Mouse (Mus musculus) yolk sac, embryonic 10.5 days (tissue): ENCODE results near the gene Gm10961.
"Not testable (repeated sequence)": the region's sequence is repeated elsewhere in the genome, so short reads cannot be mapped to it uniquely, and the experiment has no call there.

Experiments used
- DNase-seq: peaks from one replicate; pipeline ENCODE4 v3.0.0-alpha.2; 2017; ENCODE audit warnings: low spot score

The Gm10961 gene

DNA sequence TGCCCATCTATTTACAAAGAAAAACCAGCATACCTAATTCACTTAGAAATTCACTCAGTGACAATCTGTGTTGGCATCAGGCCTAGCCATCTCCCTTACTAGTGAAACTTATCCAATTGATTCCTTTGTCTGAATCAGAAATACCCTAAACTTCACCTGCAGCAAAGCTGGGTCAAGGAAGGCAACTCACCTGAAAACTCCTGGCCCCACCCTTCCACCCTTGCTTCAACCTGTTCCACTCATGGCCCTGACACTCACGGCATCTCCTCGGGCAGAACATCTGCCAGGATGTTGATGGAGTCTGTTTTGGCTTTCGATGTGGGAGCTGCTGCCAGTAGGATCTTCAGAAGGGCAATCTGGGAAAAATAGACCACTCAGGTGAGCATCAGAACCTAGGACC, 13.3 kb upstream of the Gm10961 start:
- DNase-seq = no peak

DNA sequence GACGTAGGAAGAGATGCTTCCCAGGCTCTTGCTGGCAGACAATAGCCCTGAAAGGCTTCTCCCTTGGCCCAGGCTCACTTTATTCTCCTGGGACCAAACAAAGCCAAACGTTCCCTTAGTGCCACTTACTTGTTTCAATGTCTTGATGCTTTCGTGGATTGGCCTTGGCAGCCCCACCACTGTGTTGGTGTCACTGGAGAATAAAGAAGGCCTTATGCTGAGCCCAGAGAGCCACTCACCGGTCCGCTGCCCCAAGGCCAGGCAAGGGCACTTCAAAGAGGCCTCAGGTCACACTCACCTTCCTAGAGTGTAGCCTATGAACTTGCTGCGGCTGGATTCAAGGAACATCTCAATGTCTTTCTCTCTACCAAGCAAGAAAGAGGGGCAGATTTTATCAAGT, 11.2 kb upstream of the Gm10961 start:
- no peak for DNase-seq

DNA sequence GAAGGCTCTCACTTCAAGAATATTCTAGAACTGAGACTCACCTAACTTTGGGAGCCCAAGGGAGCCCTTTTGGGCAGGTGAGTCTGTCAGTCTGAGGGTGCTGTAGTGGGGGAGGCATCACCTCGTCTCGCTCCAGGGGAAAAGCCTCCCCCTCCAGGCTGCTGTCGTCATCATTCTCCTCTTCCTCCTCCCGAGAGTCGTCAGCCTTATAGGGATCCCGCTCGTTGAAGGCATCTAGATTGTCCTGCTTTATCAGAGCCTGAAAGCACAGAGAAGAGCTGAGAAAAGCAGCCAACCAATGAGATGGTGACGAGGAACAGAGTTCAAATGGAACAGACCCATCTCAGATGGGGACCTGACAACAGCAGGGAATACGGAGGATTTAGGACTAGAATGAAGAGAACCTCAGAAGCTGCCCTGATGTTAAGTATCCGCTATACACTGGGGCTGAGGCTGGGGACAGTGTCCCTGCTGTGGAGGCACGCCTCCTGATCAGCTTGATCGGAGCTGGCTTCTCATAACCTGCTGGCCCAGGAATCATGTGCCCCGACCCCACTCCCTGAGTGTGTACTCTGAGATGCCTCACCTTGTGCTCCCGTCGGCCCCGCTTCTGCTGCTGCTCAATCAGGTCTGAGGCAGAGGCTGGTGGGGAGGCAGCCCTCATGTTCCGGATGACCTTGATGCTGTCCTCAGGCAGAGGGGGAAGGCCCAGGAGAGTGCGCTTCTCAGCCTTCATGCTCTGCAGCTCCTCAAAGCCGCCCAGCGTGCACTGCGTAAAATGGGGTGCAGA, 9.6 kb upstream of the Gm10961 start:
- DNase-seq = no peak

DNA sequence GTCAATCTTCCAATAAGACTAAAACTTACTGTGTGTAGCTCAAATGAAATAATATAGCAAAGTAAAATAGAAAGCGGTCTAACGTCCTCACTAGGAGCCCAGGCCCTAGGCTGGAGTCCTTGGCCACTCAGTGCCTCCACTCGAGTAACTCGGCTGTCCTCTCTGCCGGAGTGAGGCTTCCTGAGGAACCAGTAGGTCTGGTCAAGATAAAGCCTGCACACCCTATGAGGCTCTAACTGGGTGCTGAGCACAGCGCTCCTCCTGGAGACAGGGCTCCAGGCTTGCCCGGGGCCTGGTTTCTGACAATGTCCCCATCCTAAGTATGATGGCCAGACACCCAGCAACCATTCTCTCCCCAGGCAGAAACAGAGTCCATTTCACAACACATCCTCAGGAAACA, 8.6 kb upstream of the Gm10961 start:
- DNase-seq = no peak

DNA sequence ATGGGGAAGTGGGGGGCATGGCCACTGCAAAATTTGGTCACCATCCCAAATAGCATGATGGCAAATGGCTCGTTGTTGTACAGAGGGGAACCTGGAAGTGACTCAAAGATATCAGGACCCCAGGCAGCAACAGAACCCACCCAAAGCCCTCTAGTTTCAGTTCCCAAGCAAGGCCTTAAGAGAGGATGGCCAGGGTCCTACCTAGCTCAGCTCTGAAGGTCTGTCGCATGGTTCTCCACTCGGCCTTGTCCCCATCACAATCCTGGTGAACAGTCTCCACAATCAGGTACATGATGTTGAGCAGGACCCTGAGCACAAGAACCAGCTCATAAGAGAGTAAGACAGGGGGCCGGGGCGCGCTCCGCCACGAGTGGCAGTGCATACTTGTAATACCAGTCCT, 6.7 kb upstream of the Gm10961 start:
- no peak for DNase-seq

DNA sequence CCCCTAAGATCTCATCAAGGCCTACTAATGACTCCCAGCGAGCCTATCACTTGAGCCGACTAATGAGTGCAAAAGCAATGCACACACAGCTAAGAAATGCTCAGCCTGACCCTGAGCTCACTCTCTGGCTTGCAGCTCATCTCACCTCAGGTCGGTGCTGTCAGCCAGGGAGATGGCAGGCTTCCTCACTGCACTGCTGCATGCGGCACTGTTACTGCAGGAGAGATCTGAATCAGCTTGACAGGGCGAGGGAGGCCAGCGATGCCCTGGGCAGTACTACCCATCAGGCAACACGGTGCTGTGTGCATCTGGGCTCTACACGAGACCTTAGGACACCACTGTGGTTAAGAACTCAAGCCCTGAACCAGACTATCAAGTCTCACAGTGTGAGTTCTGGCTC, 5.6 kb upstream of the Gm10961 start:
- DNase-seq = no peak

DNA sequence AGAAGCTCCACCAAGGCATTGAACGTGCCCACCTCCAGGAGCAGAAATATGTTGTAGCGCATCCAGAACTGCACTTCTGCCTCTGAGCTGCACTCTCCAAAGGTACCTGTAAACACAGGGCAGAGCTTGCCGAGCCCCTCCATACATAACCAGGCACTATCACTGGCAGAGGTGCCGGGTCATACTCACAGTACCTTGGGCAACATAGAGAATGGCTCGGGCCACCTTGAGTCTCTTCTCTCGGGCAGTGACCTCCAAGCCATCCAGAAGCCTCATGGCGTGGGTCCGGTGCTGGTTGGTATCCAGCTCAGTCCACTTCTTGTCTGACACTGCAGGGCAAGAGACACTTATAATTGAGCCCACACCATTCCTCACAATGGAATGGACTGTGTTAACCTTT, 4.4 kb upstream of the Gm10961 start:
- no peak for DNase-seq

DNA sequence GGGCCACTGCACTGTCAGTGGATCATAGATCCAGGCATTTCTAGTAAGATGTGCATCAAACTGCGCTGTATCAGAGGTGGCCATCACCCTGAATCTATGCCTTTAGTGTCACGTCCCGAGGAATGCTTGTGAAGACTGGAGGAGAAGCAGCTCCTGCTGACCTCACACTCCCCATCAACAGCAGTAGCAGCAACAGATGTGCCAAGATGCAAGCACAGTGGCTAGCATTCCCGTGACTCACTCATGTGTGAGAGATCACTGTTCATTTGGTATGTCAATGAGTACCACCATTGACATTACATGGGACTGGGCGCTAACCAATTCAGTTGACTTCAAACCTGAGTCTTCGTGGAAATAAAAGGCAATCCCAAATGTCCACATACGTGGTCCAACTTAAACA, 3.5 kb upstream of the Gm10961 start:
- no peak for DNase-seq

DNA sequence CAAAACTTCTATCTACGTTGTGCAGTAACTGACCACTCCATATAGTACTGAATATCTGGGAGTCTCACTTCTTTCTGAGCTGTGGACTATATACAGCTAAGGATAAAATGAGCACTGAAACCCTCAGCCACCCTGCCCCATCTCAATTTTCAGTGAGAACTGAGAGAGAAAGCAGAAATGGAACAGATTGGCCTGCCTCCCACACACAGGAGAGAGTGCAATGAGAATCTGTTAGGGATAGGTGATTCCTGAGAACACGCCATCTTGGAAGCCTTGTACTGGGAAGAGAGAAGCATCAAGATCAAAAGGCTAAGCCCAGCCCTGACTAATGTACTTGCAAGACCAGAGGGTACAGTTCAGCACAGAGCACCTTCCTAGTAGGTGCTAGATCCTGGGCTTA, 2.6 kb upstream of the Gm10961 start:
- no peak for DNase-seq

DNA sequence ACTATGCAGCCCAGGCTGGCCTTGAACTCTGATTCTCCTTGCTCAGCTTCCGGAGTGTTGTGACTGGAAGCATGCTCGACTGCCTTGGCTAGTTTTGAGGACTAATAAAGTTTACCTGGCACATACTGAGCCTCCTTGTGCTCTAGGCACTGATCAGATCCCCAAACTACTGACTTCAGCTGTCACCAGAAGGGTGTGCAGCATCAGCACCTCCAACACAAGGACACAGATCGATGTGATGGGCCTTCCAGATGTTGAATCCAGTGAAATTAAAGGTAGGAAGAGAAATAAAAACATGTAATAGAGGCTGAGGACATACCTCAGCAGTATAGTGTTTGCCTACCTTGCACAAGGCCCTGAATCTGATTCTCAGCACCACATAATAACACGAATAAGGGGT, 1.7 kb upstream of the Gm10961 start:
- no peak for DNase-seq

DNA sequence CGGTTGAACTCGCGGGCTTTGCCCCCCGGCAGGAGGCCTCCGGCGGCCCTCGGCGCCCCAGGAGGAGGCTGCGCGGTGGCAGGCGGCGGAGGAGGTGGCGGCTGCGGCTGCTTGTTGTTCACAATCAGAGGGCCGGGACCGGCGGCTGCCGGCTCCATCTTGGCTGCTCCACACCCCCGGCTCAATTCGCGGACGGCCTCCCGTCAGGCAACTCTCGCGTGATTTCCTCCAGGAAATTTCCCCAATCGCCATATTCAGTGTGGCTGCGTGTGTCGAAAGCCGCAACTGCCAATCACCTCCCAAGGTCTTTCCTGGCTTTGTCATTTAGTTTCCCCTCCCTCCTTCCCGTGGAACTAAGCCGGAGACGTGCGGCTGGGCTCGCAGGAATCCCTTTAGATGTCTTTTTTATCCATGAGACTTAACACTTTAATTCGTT, 419 bp downstream of the Gm10961 start, which contains the start of gene Strip1:
Gene Strip1, minus strand, starts transcription at position 172 of the 436 bp plus-strand sequence.
- peak; percentile 96 for DNase-seq

DNA sequence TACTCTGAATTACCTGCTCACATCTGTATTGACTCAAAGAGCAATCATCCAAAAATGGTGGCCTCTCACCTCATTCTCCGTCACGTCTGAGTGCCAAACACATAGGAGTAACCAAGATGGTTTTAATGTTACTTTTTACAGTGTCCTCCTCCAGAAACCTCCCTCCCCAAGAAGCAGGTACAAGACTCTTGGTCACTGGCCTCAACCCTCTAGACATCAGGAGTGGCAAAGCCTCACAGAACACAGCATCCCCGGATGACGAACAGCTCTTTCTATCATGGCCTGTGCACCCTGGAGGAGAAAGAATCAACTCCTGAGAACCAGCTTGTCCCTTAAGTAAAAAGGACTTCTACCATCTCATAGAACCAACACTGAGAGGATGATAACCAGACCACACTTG, 1.7 kb downstream of the Gm10961 start:
- DNase-seq = no peak

DNA sequence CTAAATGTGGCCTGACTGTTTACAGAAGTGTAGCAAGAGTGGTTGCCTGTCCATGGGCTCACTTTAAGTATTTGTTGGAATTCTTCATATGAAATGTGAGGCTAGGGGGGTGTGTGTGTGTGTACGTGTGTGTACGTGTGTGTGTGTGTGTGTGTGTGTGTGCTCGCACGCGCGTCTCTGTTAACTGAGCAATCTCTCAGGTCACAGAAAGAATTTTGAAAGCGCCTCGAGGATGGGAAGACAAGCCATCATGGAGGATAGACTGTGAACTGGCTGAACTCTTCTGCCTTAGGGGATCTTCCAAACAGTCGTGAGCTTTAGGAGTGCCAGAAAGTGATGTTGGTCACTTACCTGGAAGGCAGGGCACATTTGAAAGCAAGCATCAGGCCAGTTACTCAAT, 2.8 kb downstream of the Gm10961 start:
- no peak for DNase-seq

DNA sequence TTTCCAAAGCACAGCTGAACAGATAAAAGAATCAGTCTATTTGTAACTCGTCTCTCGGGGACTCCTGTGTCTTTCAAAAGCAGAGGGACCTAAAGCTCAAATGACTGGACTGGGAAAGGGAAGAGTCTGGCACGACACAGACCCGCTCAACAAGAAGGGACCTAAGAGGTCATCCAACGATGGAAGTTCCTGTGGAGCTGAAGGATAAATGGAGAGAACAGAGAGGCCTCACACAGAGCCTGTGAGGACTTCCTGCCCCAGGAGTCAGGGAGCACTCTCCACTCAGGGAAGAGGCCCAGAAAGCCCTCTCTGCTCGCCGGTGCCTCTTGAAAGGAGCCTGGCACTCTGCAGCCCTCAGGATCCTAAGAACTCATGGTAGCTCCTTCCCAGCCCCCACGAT, 4.7 kb downstream of the Gm10961 start:
- no peak for DNase-seq

DNA sequence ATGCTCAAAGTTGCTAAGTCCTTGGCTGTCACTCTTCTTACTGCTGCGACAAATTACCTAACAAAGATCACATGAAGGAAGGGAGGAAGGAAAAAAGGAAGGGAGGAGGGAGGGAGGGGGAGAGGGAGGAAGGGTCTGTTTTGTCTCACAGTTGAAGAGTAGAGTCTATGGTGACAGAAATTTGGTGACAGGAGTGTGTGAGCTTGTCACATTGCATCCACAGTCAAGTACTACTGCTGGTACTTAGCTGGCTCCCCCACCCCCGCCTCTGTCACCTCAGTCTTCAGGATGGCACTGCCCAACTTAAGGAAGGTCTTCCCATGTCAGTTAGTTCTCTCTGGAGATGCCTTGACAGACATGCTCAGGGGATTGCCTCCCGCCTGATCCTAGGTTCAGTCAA, 5.1 kb downstream of the Gm10961 start:
- no peak for DNase-seq

DNA sequence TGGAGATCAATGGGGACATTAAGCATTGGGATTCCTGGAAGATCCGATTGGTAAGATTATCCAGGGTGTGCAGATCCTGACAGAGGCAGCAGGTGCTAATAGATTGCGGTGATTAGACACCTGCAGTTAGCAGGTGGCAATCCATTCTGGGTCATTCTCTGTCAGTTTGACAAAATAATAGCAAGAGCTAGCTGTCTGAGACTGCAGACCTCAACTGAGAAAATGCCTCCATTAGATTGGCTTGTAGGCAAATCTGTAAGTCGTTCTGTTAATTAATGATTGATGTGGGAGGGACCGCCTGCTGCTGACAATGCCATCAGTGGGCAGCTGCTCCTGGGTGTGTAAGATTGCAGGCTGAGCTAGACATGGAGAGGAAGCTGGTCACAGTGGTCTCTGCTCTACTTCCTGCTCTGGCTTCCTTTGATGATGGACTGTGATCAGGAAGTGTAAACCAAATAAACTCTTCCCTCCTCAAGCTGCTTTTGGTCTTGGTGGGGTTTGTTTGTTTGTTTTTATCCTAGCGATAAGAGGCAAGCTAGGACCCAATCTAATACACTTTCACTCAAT, 6.6 kb downstream of the Gm10961 start:
- no peak for DNase-seq

DNA sequence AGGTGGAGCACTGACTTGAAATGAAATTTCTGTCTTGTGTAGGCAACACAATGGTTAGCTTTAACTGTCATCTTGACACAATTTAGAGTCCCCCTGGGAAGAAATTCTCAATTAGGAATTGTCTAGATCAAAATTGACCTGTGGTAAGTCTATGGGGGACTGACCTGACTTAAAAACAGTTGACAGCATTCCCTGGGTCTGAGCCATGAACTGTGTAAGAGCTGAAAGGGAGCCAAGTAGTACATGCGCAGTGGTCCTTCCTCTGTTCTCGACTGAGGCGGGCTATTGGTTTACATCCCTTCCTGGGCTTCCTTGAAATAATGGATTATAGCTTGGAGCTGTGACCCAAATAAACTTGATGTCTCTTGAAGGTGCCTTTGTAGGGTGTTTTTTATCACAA, 15.8 kb downstream of the Gm10961 start:
- no peak for DNase-seq

DNA sequence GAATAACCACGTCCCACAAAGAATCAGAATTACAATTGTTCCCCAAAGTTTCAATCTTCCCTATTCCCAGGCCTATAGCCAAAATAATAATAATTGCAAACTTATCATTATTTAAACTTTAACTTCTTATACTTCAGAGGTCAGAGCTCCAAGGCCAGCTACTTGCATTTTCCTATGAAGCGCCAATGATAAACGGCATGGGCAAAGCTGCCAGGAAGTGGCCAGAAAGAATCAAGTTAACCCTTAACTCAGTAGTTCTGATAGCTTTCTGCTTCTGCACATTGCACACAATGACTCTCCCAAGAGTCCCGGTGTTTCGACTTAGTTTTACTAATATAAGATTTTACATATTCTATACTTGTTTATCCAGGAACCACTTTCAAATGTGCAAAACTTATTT, 19.2 kb downstream of the Gm10961 start:
- DNase-seq = not testable (repeated sequence)

DNA sequence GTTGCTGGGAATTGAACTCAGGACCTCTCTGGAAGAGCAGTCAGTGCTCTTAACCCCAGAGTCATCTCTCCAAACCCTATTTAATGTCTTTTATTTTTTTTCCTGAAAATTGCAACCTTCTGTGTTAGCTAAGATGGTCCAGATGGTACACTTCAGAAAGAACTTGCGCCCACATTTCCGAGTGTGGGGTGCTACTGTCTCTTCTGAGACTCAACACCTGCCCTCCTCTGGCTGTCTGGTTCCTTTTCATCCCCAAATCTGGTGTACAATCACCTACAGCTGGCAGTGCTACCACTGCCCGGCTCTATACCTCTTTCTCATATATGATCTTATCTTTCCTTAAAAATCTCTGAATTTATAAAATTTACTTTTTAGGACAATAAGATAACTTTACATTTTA, 21.8 kb downstream of the Gm10961 start:
- no peak for DNase-seq

DNA sequence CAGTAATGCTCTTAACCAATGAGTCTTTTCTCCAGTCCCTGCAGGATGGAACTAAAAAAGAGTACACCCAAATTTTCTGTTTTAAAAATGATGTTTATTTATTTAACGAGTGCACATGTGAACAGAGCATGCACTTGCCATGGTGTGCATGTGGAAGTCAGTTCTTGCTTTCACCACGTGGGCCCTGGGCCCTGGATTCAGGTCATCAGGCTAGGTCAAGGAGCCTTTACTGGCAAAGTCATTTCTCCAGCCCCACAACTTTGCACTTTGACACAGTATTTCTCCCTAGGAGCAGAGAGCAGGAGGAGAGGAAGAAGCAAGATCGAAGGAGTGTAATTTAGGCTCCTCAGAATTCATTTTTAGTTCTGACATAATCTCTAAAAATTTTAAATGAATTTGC, 23.7 kb downstream of the Gm10961 start:
- DNase-seq = no peak

DNA sequence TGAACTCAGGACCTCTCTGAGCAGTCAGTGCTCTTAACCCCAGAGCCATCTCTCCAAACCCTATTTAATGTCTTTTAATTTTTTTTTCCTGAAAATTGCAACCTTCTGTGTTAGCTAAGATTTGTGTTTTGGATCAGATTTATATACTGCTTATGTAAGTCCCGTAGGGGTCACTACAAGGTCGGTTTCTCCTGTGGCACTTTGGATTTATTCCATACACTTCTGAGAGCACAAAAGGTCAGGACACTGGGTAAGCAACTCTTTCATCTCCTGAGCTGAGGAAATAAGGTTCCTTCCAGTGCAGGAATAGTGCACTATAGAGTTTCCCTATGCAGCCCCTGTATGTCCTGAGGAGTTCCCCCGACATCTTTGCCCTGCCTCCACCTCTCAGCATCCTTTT, 24.4 kb downstream of the Gm10961 start:
- DNase-seq = no peak

DNA sequence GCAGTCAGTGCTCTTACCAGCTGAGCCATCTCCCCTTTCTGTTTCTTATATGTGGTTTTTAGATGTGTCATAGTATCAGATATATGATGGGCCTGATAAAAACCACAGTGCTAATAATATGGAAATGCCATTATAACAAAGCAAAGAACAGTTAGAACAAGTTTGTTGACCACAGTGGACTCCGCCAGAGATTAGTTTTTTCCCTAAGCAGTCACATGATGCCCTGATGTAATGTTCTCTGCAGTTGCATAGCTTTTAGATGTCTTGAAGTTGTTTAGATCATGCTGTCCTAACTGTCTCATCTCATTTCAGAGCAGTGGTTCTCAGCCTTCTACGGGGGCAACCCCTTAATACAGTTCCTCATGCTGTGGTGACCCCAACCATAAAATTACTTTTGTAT, 25.0 kb downstream of the Gm10961 start:
- no peak for DNase-seq

DNA sequence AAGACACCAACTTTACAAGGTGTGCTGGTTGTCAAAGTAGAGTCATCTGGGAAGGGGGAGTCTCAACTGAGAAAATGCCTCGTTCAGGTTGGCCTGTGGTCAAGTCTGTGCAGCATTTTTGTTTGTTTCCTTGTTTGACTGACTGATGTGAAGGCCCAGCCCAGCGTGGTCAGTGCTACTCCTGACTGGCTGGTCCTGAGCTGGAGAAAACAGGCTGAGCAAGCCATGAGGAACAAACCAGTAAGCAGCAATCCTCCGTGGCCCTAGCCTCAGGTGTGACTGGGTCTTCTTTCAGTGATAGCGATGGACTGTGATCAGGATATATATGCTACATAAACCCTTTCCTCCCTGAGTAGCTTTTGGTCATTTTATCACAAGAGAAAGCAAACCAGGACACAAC, 25.8 kb downstream of the Gm10961 start:
- no peak for DNase-seq

DNA sequence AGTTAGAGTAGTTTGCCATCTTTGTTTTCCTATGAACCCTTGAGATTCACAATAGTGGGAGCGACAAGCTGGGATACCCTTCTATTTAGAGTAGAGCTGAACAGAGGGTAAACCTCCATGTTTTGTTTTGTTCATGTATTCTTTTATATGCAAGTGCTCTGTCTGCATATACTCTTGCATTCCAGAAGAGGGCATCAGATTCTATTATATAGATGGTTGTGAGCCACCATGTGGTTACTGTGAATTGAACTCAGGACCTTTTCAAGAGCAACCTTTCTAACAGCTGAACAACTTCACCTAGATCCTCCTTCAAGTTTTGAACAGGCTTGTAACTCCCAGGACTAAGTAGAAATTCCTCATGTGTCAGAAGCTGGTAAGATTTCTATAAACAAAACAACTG, 27.9 kb downstream of the Gm10961 start:
- no peak for DNase-seq
